Mouse (Mus musculus): ENCODE measurements around the gene Arf3. TPM values are rescaled to one million over a fixed set of nuclear protein-coding genes. Genes with fewer than 3 reads are reported as not detected.

Arf3 gene
- 497 TPM for polyA plus RNA-seq (2015; fragmentation: Illumina TruSeq; extraction: RNeasy Lipid Tissue Mini Kit (QIAGEN cat#74804); ENCODE audit: low read depth, low replicate concordance)

DNA sequence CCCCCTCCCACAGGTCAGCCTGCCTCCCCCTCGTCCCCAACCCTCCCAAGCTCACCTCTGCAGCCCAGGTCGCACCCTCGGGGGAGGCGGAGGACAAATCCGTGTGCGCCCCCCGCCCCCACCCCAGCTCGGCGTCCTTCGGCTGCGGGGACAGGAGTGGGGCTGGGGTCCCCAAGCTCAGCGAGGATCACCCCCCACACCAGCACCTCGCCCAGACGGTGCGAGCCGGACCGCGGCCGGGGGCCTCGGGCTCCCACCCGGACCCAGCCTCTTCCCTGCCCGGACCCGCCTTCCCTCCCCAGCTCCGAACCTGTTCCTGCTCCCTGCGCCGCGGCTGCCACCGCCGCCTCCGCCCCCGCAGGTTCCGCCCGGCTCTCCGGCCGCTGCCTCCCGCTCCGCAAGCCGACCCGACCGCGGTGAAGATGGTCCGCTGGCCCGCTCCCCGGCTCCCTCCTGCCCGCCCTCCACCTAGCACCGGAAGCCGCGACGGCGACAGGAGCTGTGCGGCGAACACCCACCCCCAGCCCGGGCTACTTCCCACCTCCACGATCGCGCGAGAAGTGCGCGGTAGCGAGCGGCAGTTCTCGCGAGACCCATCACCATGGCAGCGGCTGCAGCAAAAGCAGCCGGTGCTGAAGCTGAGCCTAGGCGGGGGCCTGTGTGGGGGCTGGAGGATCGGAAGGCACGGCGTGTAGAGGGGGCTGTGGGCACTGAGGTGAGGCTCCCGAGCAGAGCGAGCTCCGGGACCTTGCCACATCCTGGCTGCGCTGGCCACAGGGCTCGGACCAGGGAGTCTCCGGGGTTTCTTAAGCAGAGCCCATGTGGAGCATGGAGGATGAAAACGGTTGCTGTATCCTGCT lies at the start of gene Arf3:
Gene Arf3 (minus strand): TSS at position 545 of the 860 bp plus-strand sequence.

DNA sequence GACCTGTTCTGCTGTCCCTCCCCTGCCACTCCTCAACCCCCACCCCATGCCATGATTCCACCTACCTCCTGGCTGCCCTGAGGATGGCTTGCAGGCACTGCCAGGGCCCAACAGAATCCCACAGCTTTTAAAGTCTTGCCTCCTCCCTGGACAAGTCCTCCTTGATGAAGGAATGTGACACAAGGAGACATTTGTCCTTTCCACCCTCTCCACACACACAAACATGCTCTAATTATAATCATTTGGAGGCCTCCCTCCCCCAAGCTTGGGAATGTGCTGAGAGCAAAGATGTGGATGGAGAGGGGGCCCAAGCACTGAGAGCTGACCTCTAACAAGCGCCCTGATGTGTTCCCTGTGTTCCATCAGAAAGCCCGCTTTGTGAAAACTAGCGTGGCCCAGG lies 46.4 kb upstream of the Arf3 start, which contains the start of gene Ddn:
Gene Ddn (minus strand): TSS at position 101 of the 400 bp plus-strand sequence.

DNA sequence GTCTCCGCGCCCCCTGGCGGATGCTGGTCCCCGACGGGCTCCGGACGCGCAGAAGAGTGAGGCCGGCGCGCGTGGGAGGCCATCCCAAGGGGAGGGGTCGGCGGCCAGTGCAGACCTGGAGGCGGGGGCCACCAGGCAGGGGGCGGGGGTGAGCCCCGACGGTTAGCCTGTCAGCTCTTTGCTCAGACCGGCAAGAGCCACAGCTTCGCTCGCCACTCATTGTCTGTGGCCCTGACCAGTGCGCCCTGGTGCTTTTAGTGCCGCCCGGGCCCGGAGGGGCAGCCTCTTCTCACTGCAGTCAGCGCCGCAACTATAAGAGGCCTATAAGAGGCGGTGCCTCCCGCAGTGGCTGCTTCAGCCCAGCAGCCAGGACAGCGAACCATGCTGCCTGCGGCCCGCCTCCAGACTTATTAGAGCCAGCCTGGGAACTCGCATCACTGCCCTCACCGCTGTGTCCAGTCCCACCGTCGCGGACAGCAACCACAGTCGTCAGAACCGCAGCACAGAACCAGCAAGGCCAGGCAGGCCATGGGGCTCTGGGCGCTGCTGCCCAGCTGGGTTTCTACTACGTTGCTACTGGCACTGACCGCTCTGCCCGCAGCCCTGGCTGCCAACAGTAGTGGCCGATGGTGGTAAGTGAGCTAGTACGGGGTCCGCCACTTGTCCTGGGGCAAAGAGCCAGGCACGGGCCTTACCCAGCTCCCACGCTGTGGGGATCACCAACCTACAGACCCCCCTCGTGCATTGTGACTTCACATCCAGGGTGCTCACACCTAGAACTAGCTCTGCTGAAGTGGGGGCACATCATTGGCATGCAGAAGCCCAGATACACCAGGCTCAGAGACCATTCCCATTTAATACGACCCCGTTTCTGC lies 26.9 kb upstream of the Arf3 start, which contains the start of gene Wnt1:
Gene Wnt1 (plus strand): TSS at position 197 of the 875 bp plus-strand sequence.

DNA sequence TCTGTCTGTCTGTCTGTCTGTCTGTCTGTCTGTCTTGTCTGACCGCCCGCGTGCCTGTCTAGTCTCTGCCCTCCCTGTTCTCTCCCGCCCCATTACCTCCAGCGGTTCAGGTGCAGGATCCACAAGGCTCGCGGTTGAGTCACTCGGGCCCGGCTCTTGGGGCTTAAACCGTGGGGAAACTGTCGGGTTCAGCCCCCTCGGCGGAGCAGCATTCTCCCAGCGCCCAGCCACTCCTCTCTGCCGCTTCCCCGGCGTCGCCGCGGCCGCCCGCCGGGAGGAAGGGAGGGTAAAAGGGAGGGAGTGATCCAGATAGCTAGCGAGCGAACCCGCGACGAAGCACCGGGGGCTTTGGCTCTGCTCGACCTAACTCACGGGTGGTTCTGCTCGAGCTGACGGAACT lies 14.7 kb upstream of the Arf3 start, which contains the start of gene Wnt10b:
Gene Wnt10b (minus strand): TSS at position 389 of the 400 bp plus-strand sequence.

DNA sequence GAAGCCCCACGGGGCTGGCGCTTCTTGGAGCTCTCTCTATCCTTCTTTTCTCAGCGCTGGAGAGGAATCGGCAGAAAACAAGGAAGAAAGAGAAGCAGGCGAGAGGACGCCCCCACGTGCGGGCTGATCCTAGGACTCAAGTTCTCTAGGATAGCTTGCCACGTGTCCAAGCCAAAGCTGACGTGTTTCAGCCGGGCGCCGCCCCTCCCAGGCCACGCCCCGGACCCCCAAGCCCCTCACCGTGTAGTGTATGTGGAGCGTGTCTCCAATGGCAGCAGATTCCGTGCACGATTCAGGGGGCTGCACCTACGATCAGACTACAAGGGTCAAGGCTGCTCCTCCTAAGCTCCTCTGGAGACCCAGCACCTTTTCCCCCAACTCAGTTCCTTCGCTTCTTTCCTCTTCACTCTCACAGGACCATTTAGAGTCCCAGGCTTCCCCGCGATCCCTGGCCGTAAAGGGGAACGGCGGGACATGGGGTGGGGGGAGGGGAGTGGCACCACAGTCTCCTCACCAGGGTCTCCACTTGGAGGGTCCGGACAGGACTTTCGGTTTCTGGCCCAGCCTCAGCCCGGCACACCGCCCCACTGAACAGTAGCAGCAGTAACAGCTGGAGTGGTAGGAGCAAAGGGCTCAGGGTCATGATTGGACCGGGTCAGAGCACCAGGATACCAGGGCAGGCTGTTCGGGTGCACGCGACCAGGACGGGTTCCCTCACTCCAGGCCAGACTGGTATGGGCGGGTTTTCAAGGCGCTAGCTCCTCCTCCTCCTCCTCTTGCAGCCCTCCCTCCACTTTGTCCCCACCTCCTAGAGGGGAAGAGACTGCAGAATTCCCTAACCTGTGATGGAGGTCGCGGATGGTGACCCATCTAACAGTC lies 35.3 kb downstream of the Arf3 start, which contains the start of gene Fkbp11:
Gene Fkbp11 (minus strand): TSS at position 756 of the 879 bp plus-strand sequence.

DNA sequence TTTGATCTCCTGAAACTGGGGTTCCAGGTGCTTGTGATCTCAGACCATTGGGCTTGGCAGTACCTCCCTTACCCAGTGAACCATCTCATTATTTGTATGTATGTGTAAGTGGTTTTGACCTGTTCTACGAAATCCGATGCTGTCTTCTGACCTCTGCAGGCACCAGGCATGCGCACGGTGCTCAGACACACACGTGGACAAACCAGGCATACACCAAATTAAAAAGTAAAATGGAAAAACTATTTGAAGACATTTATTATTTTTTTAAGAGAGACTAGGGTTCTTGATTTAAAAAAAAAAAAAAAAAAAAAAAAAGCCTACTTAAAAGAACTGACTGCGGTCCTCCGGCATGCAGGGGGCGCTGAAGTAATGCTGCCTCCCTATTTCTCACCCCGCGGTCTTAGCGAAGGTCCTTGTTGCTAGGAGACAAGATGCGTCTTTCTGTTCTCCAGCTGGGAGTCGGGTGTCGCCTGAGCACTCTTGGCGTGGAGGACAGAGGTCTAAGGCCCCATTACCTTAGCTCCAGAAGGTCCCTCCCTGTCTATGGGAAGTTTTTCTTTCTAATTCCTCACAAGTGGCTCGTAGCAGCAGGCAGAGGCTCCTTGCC lies 55.1 kb downstream of the Arf3 start, which contains the start of gene Ccdc65:
Gene Ccdc65 (plus strand): TSS at position 442 of the 607 bp plus-strand sequence.

Other genes with a start within 250 kb of the Arf3 start
- gene Kansl2, start 228.9 kb downstream of the Arf3 start, polyA plus RNA-seq (2015; fragmentation: Illumina TruSeq; extraction: RNeasy Lipid Tissue Mini Kit (QIAGEN cat#74804); ENCODE audit: low read depth, low replicate concordance): 57.3 TPM
- gene Ccnt1, start 192.3 kb downstream of the Arf3 start, polyA plus RNA-seq (2015; fragmentation: Illumina TruSeq; extraction: RNeasy Lipid Tissue Mini Kit (QIAGEN cat#74804); ENCODE audit: low read depth, low replicate concordance): 24.5 TPM
- not detected for gene 4930415O20Rik, start 192.2 kb downstream of the Arf3 start, polyA plus RNA-seq (2015; fragmentation: Illumina TruSeq; extraction: RNeasy Lipid Tissue Mini Kit (QIAGEN cat#74804); ENCODE audit: low read depth, low replicate concordance)
- gene Adcy6, start 153.1 kb downstream of the Arf3 start, polyA plus RNA-seq (2015; fragmentation: Illumina TruSeq; extraction: RNeasy Lipid Tissue Mini Kit (QIAGEN cat#74804); ENCODE audit: low read depth, low replicate concordance): 31.7 TPM
- gene Cacnb3, start 132.4 kb downstream of the Arf3 start, polyA plus RNA-seq (2015; fragmentation: Illumina TruSeq; extraction: RNeasy Lipid Tissue Mini Kit (QIAGEN cat#74804); ENCODE audit: low read depth, low replicate concordance): 201 TPM
- gene Ddx23, start 100.3 kb downstream of the Arf3 start, polyA plus RNA-seq (2015; fragmentation: Illumina TruSeq; extraction: RNeasy Lipid Tissue Mini Kit (QIAGEN cat#74804); ENCODE audit: low read depth, low replicate concordance): 52.9 TPM
- gene Rnd1, start 85.8 kb downstream of the Arf3 start, polyA plus RNA-seq (2015; fragmentation: Illumina TruSeq; extraction: RNeasy Lipid Tissue Mini Kit (QIAGEN cat#74804); ENCODE audit: low read depth, low replicate concordance): 30.1 TPM
- 6.9 TPM for gene Ccdc65, start 55.0 kb downstream of the Arf3 start, polyA plus RNA-seq (2015; fragmentation: Illumina TruSeq; extraction: RNeasy Lipid Tissue Mini Kit (QIAGEN cat#74804); ENCODE audit: low read depth, low replicate concordance)
- 3.3 TPM for gene Fkbp11, start 35.0 kb downstream of the Arf3 start, polyA plus RNA-seq (2015; fragmentation: Illumina TruSeq; extraction: RNeasy Lipid Tissue Mini Kit (QIAGEN cat#74804); ENCODE audit: low read depth, low replicate concordance)
- gene Wnt10b, start 14.9 kb upstream of the Arf3 start, polyA plus RNA-seq (2015; fragmentation: Illumina TruSeq; extraction: RNeasy Lipid Tissue Mini Kit (QIAGEN cat#74804); ENCODE audit: low read depth, low replicate concordance): 1.4 TPM
- gene Wnt1, start 26.6 kb upstream of the Arf3 start, polyA plus RNA-seq (2015; fragmentation: Illumina TruSeq; extraction: RNeasy Lipid Tissue Mini Kit (QIAGEN cat#74804); ENCODE audit: low read depth, low replicate concordance): 0.18 TPM
- gene Ddn, start 46.3 kb upstream of the Arf3 start, polyA plus RNA-seq (2015; fragmentation: Illumina TruSeq; extraction: RNeasy Lipid Tissue Mini Kit (QIAGEN cat#74804); ENCODE audit: low read depth, low replicate concordance): 553 TPM
- gene Prkag1, start 68.3 kb upstream of the Arf3 start, polyA plus RNA-seq (2015; fragmentation: Illumina TruSeq; extraction: RNeasy Lipid Tissue Mini Kit (QIAGEN cat#74804); ENCODE audit: low read depth, low replicate concordance): 80.7 TPM
- gene Kmt2d, start 108.0 kb upstream of the Arf3 start, polyA plus RNA-seq (2015; fragmentation: Illumina TruSeq; extraction: RNeasy Lipid Tissue Mini Kit (QIAGEN cat#74804); ENCODE audit: low read depth, low replicate concordance): 21.3 TPM
- 15.3 TPM for gene Rhebl1, start 131.3 kb upstream of the Arf3 start, polyA plus RNA-seq (2015; fragmentation: Illumina TruSeq; extraction: RNeasy Lipid Tissue Mini Kit (QIAGEN cat#74804); ENCODE audit: low read depth, low replicate concordance)
- 0.10 TPM for gene Dhh, start 135.3 kb upstream of the Arf3 start, polyA plus RNA-seq (2015; fragmentation: Illumina TruSeq; extraction: RNeasy Lipid Tissue Mini Kit (QIAGEN cat#74804); ENCODE audit: low read depth, low replicate concordance)
- 12.2 TPM for gene Lmbr1l, start 155.0 kb upstream of the Arf3 start, polyA plus RNA-seq (2015; fragmentation: Illumina TruSeq; extraction: RNeasy Lipid Tissue Mini Kit (QIAGEN cat#74804); ENCODE audit: low read depth, low replicate concordance)
- gene Tuba1b, start 171.4 kb upstream of the Arf3 start, polyA plus RNA-seq (2015; fragmentation: Illumina TruSeq; extraction: RNeasy Lipid Tissue Mini Kit (QIAGEN cat#74804); ENCODE audit: low read depth, low replicate concordance): 1,224 TPM
- not detected for gene Gm49450, start 190.3 kb upstream of the Arf3 start, polyA plus RNA-seq (2015; fragmentation: Illumina TruSeq; extraction: RNeasy Lipid Tissue Mini Kit (QIAGEN cat#74804); ENCODE audit: low read depth, low replicate concordance)
- 2,104 TPM for gene Tuba1a, start 190.5 kb upstream of the Arf3 start, polyA plus RNA-seq (2015; fragmentation: Illumina TruSeq; extraction: RNeasy Lipid Tissue Mini Kit (QIAGEN cat#74804); ENCODE audit: low read depth, low replicate concordance)

Data from brain, adult 10 weeks (tissue).